Mouse (Mus musculus) mouse embryonic stem cell (cell line): ENCODE results near the gene Zfp169.
"Not testable (repeated sequence)": the region's sequence is repeated elsewhere in the genome, so short reads cannot be mapped to it uniquely, and the experiment has no call there.

ENCODE experiments used
- in situ Hi-C, 2 experiments: fragments of 300-500 bp; cut with MboI; formaldehyde crosslinking; loops; 1 replicate in 1 of 2; 3 replicates in 1 of 2; pipeline ENCODE4 v1.14.3; 2019 to 2020; ENCODE audit warnings: low sequenced_read_pairs in 2 of 2, low pct_unique_long_range_greater_than_20kb in 1 of 2, mixed read lengths in 1 of 2; ENCODE audit not compliant: unreplicated experiment in 1 of 2

The Zfp169 gene

GRCm38 (mm10) chr13:48529028-48529427, 15.8 kb upstream of the Zfp169 start:
- in situ Hi-C loops: loop anchor here (5.0 to 25.0 kb wide), 3 partner anchors 43 to 483 kb away; no protein-coding TSS in a partner anchor

GRCm38 (mm10) chr13:48528123-48528871, 15.0 kb upstream of the Zfp169 start:
- in situ Hi-C loops: loop anchor here (5.0 to 25.0 kb wide), 3 partner anchors 44 to 484 kb away; no protein-coding TSS in a partner anchor

- in situ Hi-C loops: loop anchor here (5.0 to 25.0 kb wide), 3 partner anchors 47 to 487 kb away; no protein-coding TSS in a partner anchor
These were observed 12.5 kb upstream of the Zfp169 start for GRCm38 (mm10) chr13:48525745-48526144.

- in situ Hi-C loops: not testable (repeated sequence)
These were observed 5.9 kb upstream of the Zfp169 start for GRCm38 (mm10) chr13:48519122-48519521.

GRCm38 (mm10) chr13:48515861-48516260, 2.6 kb upstream of the Zfp169 start:
- in situ Hi-C loops: no loop called here

GRCm38 (mm10) chr13:48508661-48509060, 4.6 kb downstream of the Zfp169 start:
- in situ Hi-C loops: no loop called here

- in situ Hi-C loops: no loop called here
These were observed 10.8 kb downstream of the Zfp169 start for GRCm38 (mm10) chr13:48502422-48502821.

- in situ Hi-C loops: no loop called here
These were observed 14.6 kb downstream of the Zfp169 start for GRCm38 (mm10) chr13:48498676-48499075.

GRCm38 (mm10) chr13:48497693-48498221, 15.5 kb downstream of the Zfp169 start:
- in situ Hi-C loops: no loop called here

- in situ Hi-C loops: no loop called here
These were observed 20.1 kb downstream of the Zfp169 start for GRCm38 (mm10) chr13:48493183-48493582.

GRCm38 (mm10) chr13:48490396-48491182, 22.7 kb downstream of the Zfp169 start:
- in situ Hi-C loops: no loop called here

- in situ Hi-C loops: no loop called here
These were observed 29.6 kb downstream of the Zfp169 start for GRCm38 (mm10) chr13:48483606-48484005.

GRCm38 (mm10) chr13:48468656-48469180, 44.5 kb downstream of the Zfp169 start:
- in situ Hi-C loops: loop anchor here (10.0 to 25.0 kb wide), 2 partner anchors 454 to 806 kb away; no protein-coding TSS in a partner anchor

- in situ Hi-C loops: loop anchor here (10.0 to 25.0 kb wide), 2 partner anchors 451 to 804 kb away; no protein-coding TSS in a partner anchor
These were observed 47.1 kb downstream of the Zfp169 start for GRCm38 (mm10) chr13:48466186-48466585.

- in situ Hi-C loops: loop anchor here (10.0 to 25.0 kb wide), 2 partner anchors 449 to 802 kb away; no protein-coding TSS in a partner anchor
These were observed 49.1 kb downstream of the Zfp169 start for GRCm38 (mm10) chr13:48464170-48464569.

GRCm38 (mm10) chr13:48459280-48459679, 54.0 kb downstream of the Zfp169 start:
- in situ Hi-C loops: loop anchor here in 1 of 2 experiments (25.0 kb wide), 1 partner anchor 797 kb away; no protein-coding TSS in a partner anchor

- in situ Hi-C loops: no loop called here
These were observed 65.1 kb downstream of the Zfp169 start for GRCm38 (mm10) chr13:48448119-48448518.

- in situ Hi-C loops: no loop called here
These were observed 69.3 kb downstream of the Zfp169 start for GRCm38 (mm10) chr13:48443996-48444395.

- in situ Hi-C loops: no loop called here
These were observed 74.9 kb downstream of the Zfp169 start for GRCm38 (mm10) chr13:48438321-48438720.
